ENCODE assay signal across 8 mouse cellular contexts in the genomic region with DNA sequence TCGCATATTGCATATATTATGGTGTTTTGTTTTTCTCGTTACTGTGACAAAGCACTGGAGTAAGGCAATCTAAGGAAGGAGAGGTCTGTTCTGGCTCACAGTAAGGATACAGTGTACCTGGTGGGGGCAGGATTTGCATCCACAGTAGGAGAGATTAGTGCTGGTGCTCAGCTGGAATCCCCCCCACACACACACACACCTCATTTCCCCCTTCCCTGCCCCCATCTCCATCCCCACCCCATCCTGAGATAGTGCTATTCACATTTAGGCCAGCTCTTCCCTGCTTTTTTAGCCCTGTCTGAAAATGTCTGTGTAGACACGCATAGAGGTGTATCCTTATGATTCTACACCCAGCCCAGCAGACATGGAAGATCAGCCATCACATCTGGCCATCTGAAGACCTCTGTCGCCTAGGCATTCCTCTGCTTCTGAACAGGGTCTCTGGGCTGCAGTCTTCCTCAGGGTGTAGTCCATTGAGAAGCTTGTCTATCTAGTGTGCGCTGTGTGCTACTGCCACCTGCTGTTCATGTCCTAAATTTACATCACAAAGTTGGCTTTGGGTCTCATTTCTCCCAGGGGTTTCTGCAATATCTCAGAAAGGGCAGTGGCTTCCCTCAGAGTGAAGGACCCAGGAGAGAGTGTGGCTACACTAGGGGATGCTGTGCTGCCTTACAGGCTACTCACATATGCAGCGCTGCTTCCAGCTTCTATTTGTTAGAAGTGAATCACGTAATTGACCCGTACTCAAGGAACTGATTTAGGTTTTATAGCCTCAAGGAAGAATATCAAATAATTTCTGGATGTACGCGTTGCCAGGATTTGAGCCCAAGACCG. TPM values are rescaled to one million over a fixed set of nuclear protein-coding genes. Genes with fewer than 3 reads are reported as not detected.
DNase-seq lines count a peak whose midpoint lies in the region; ATAC-seq lines count a peak whose summit lies in the region.

No protein-coding gene starts in this region.

- DNase-seq in 3T3-L1 (ENCODE audit: low read depth, low spot score), result peak; percentile 87
- DNase-seq in Muller cell, postnatal 12 days (ENCODE audit: inconsistent ontology term), result peak; percentile 40
- DNase-seq in cerebellum, postnatal 25 days, result peak; percentile 68 to 76
- peak; percentile 65 for DNase-seq in kidney, adult 9 months
- peak; percentile 52 for DNase-seq in liver, embryonic 13.5 days
- DNase-seq in neural tube, embryonic 10.5 days (ENCODE audit: extremely low spot score, low spot score), result peak; percentile 55
- peak; percentile 72 for DNase-seq in testis, postnatal 10 days (ENCODE audit: low spot score)

- no peaks in the 10 kb centered on the region; the same call in 1 of the 2 replicates for H3K9me3 ChIP-seq in liver, embryonic 13.5 days (replicated peaks)

- no peaks in the 10 kb centered on the region for H3K36me3 ChIP-seq in liver, embryonic 13.5 days

- no peak overlapping the region for H3K4me3 ChIP-seq in liver, embryonic 13.5 days (replicated peaks)

- H3K27me3 ChIP-seq in liver, embryonic 13.5 days, result no peaks in the 10 kb centered on the region

- no peaks in the 10 kb centered on the region for H3K4me1 ChIP-seq in liver, embryonic 13.5 days (replicated peaks)

- H3K9ac ChIP-seq in liver, embryonic 13.5 days, result no peak overlapping the region

- H3K4me2 ChIP-seq in liver, embryonic 13.5 days, result no peak overlapping the region

- no peak overlapping the region for H3K27ac ChIP-seq in liver, embryonic 13.5 days

- peak; percentile 98 for ATAC-seq in granulocyte monocyte progenitor cell, adult 5-6 weeks (replicated peaks; ENCODE audit: poor library complexity, severe bottlenecking)
- peak; percentile 24; the same call in 1 of the 2 replicates for ATAC-seq in liver, embryonic 13.5 days (ENCODE audit: low read depth)

- 51% methylated on average over 11 of the region's 11 CpGs for WGBS in liver, embryonic 13.5 days (ENCODE audit: insufficient replicate concordance)

RNA-seq across cellular contexts. Expression of a gene that starts 44.4 kb away (rescaled TPM):
- total RNA-seq in granulocyte monocyte progenitor cell, adult 5-6 weeks (2014; fragmentation: Nextera tagmentation), result 36.4 and 42.5 TPM in 2 replicates
- 85.3 and 88.6 TPM in 2 replicates for total RNA-seq in granulocyte monocyte progenitor cell, adult 5-6 weeks (2017)
- polyA plus RNA-seq in liver, embryonic 13.5 days (2015; fragmentation: Nextera tagmentation; extraction: Ambion mirVana), result 81.9 and 106 TPM in 2 replicates
